Mouse (Mus musculus) neutrophil, adult 83 days (primary cell): Measurements from ENCODE around the gene Chrna3. TPM values are rescaled to one million over a fixed set of nuclear protein-coding genes. Genes with fewer than 3 reads are reported as not detected.

Source experiments
- total RNA-seq, 2 experiments: library from RNA; stranded (reverse); gene quantifications; one replicate each; pipeline ENCODE4 v1.2.4; 2023

The Chrna3 gene
- total RNA-seq, result not detected

DNA sequence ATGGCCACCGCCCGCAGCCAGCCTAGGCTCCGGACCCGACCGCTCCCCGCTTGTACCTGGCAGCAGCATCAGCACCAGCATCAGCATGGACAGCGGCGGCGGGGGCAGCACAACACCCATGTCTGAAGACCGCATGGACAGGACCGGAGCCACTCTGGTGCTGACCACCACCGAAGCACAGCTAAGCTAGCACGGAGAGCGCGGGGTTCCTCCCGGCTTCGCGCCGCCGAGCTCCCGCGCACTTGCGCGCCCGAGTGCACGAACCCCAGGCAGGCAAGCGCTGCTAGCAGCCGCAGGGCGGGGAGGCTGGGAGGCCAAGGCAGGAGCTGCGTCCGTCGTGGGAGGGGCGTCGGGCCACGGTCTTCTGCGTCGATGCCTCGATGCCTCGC is at the start of gene Chrna3:
Gene Chrna3, minus strand, starts transcription at position 288 of the 389 bp plus-strand sequence.

GRCm38 (mm10) chr9:55048211-55048880 is 22.0 kb upstream of the Chrna3 start, which contains the start of gene Chrnb4:
Gene Chrnb4 (minus strand): TSS chr9:55048779.

GRCm38 (mm10) chr9:54980674-54981073 is 45.7 kb downstream of the Chrna3 start, which contains the start of gene Chrna5:
Gene Chrna5 (plus strand): TSS chr9:54980880.

Other genes starting within 250 kb of the Chrna3 start
- gene Ireb2, start 162.8 kb downstream of the Chrna3 start, total RNA-seq, result 10 to 100 TPM; 34.7 to 36.1 TPM
- under 1 TPM in 1 of 2 experiments, not detected in 1; 0.13 TPM for gene Hykk, start 109.3 kb downstream of the Chrna3 start, total RNA-seq
- gene Psma4, start 75.8 kb downstream of the Chrna3 start, total RNA-seq, result 10 to 100 TPM; 75.5 to 82.9 TPM
- gene AY074887, start 75.6 kb downstream of the Chrna3 start, total RNA-seq, result not detected
- not detected for gene Chrna5, start 45.7 kb downstream of the Chrna3 start, total RNA-seq
- under 1 TPM in 1 of 2 experiments, not detected in 1; 0.24 TPM for gene Chrnb4, start 22.2 kb upstream of the Chrna3 start, total RNA-seq
- gene Ube2q2, start 122.3 kb upstream of the Chrna3 start, total RNA-seq, result 10 to 100 TPM; 29.2 to 33.4 TPM
- gene Fbxo22, start 182.4 kb upstream of the Chrna3 start, total RNA-seq, result 10 to 100 TPM; 29.9 to 34.1 TPM